Mouse (Mus musculus): Measurements from ENCODE around the gene Cd164l2.

Cd164l2 gene

GRCm38 (mm10) chr4:133257230-133257629, 45.3 kb downstream of the Cd164l2 start:
- no peak for DNase-seq (ENCODE audit: low read depth)

GRCm38 (mm10) chr4:133257798-133258408, 46.0 kb downstream of the Cd164l2 start:
- DNase-seq (ENCODE audit: low read depth): no peak

- DNase-seq (ENCODE audit: low read depth): no peak
Measured at GRCm38 (mm10) chr4:133261641-133262374, 49.9 kb downstream of the Cd164l2 start.

- no peak for DNase-seq (ENCODE audit: low read depth)
Measured at GRCm38 (mm10) chr4:133262375-133262765, 50.4 kb downstream of the Cd164l2 start.

GRCm38 (mm10) chr4:133262882-133263281, 51.0 kb downstream of the Cd164l2 start, which contains the start of gene Sytl1:
TSS of gene Sytl1 (minus strand) at chr4:133263113.
- no peak for DNase-seq (ENCODE audit: low read depth)

- DNase-seq (ENCODE audit: low read depth): no peak
Measured at GRCm38 (mm10) chr4:133263756-133264155, 51.8 kb downstream of the Cd164l2 start.

- DNase-seq (ENCODE audit: low read depth): no peak
Measured at GRCm38 (mm10) chr4:133264559-133264958, 52.6 kb downstream of the Cd164l2 start.

GRCm38 (mm10) chr4:133265297-133265696, 53.4 kb downstream of the Cd164l2 start:
- DNase-seq (ENCODE audit: low read depth): no peak

- DNase-seq (ENCODE audit: low read depth): no peak
Measured at GRCm38 (mm10) chr4:133265759-133266158, 53.8 kb downstream of the Cd164l2 start.

GRCm38 (mm10) chr4:133266248-133266880, 54.4 kb downstream of the Cd164l2 start:
- no peak for DNase-seq (ENCODE audit: low read depth)

GRCm38 (mm10) chr4:133268931-133269330, 57.0 kb downstream of the Cd164l2 start:
- no peak for DNase-seq (ENCODE audit: low read depth)

- DNase-seq (ENCODE audit: low read depth): peak; percentile 44
Measured at GRCm38 (mm10) chr4:133269596-133269995, 57.7 kb downstream of the Cd164l2 start.

GRCm38 (mm10) chr4:133270929-133271328, 59.0 kb downstream of the Cd164l2 start:
- DNase-seq (ENCODE audit: low read depth): no peak
